Mouse (Mus musculus) liver, embryonic 14.5 days (tissue): Measurements from ENCODE around the gene Usb1. TPM values are rescaled to one million over a fixed set of nuclear protein-coding genes. Genes with fewer than 3 reads are reported as not detected.

Experiments used
- ATAC-seq: fragments of 200-750 bp; cut with Nextera tagmentation; 2 replicates; pipeline ENCODE4 v1.8.0; 2017; ENCODE audit warnings: moderate number of reproducible peaks, mild to moderate bottlenecking, moderate library complexity; ENCODE audit not compliant: insufficient read depth
- DNase-seq, 3 experiments: peaks; one replicate each; pipeline ENCODE4 v3.0.0-alpha.2; 2012 to 2013; ENCODE audit warnings: low read depth in 3 of 3, low spot score in 3 of 3
- H3K27ac ChIP-seq: fragments of 300-500 bp; sonication (generic); 2 replicates; pipeline ENCODE4 v1.5.1; 2014; ENCODE audit warnings: moderate library complexity, mild to moderate bottlenecking, control low read depth, inconsistent platforms
- H3K27me3 ChIP-seq: fragments of 300-500 bp; sonication (generic); 2 replicates; pipeline ENCODE4 v1.6.1; 2014; ENCODE audit warnings: mild to moderate bottlenecking, low read length, moderate library complexity; ENCODE audit not compliant: control insufficient read depth, insufficient read depth
- H3K36me3 ChIP-seq: fragments of 300-500 bp; sonication (generic); replicated peaks from 2 replicates; pipeline ENCODE4 v1.6.1; 2014; ENCODE audit warnings: low read depth; ENCODE audit not compliant: control insufficient read depth, insufficient read depth
- H3K4me1 ChIP-seq, 2 experiments: fragments of 200-500 bp in 1 of 2; fragments of 300-500 bp in 1 of 2; sonication (generic) in 1 of 2; replicated peaks; 2 replicates each; pipeline ENCODE4 v1.6.1; 2012 to 2014; ENCODE audit warnings: antibody characterized with exemption in 1 of 2, inconsistent platforms in 1 of 2, low read length in 1 of 2; ENCODE audit not compliant: control insufficient read depth in 2 of 2, insufficient read depth in 2 of 2
- H3K4me2 ChIP-seq: fragments of 300-500 bp; sonication (generic); 2 replicates; pipeline ENCODE4 v1.6.1; 2014; ENCODE audit warnings: low read depth, mild to moderate bottlenecking, control low read depth, moderate library complexity
- H3K4me3 ChIP-seq, 2 experiments: fragments of 200-500 bp in 1 of 2; fragments of 300-500 bp in 1 of 2; sonication (generic) in 1 of 2; 2 replicates each; pipeline ENCODE4 v1.5.1; 2012 to 2014; ENCODE audit warnings: low read depth in 2 of 2, low read length in 2 of 2, mild to moderate bottlenecking in 2 of 2, control low read depth in 1 of 2, inconsistent platforms in 1 of 2, moderate library complexity in 1 of 2; ENCODE audit not compliant: insufficient read depth in 1 of 2
- H3K9ac ChIP-seq: fragments of 300-500 bp; sonication (generic); replicated peaks from 2 replicates; pipeline ENCODE4 v1.6.1; 2014; ENCODE audit warnings: mild to moderate bottlenecking, control low read depth, moderate library complexity
- H3K9me3 ChIP-seq: fragments of 300-500 bp; sonication (generic); 2 replicates; pipeline ENCODE4 v1.6.1; 2016; ENCODE audit warnings: low read length, mixed read lengths; ENCODE audit not compliant: control insufficient read depth
- CTCF ChIP-seq: IDR thresholded peaks from 2 replicates; pipeline ENCODE4 v1.5.1; 2016; ENCODE audit warnings: antibody characterized with exemption, low read depth, control low read depth
- EP300 ChIP-seq: IDR thresholded peaks from 2 replicates; pipeline ENCODE4 v1.6.1; 2016; ENCODE audit warnings: antibody characterized with exemption, low read depth
- WGBS: fragments of 180-500 bp; shearing (Covaris S2); extraction: QIAGEN DNeasy Blood & Tissue Kit; methylation state at CpG from one replicate; pipeline ENCODE4 v1.1.7; 2014; ENCODE audit not compliant: insufficient replicate concordance; 5-methylcytosine and 5-hydroxymethylcytosine counted together
- polyA plus RNA-seq, 2 experiments: library from polyadenylated mRNA; depleted of rRNA in 1 of 2; stranded (reverse) in 1 of 2; unstranded in 1 of 2; fragments of >200 nt; fragmentation: Nextera tagmentation in 1 of 2; extraction: Ambion mirVana in 1 of 2; gene quantifications; 2 replicates each; pipeline versions ENCODE4 v1.2.1 to v1.2.3; 2012 to 2014

The Usb1 gene
- polyA plus RNA-seq, 2 experiments = 8.7 to 9.3 TPM

DNA sequence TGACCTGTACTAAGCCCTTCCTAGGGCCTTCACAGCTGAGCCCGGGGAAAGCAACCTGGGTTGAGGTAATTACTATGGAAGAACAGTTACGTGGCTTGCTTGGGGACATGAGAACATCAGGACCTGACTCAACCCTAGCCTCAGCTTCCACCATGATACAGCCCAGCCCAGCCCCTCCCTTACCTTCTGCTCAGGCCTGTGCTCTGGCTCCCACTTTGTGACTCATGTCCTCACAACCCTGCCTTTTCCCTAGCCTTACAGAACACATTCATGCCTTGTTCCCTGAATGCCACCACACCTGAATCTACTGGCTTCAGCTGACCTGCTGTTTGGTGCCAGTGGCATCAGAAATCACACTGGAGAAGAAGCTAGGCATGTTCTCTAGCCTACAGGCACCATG lies 16.3 kb downstream of the Usb1 start:
- WGBS = 56% methylated on average over 2 of the region's 2 CpGs
- Histone ChIP-seq H3K27ac (no peak overlapping the region), H3K4me3 (no peak overlapping the region), H3K4me1 (no peaks in the 10 kb centered on the region), H3K9me3 (no peaks in the 10 kb centered on the region), H3K36me3 (no peaks in the 10 kb centered on the region), H3K27me3 (peaks cover 26% of the 10 kb centered on the region), H3K9ac (no peak overlapping the region), H3K4me2 (no peak overlapping the region)
- no peak for DNase-seq
- TF ChIP-seq CTCF (no peak), EP300 (no peak)
- no peak for ATAC-seq

DNA sequence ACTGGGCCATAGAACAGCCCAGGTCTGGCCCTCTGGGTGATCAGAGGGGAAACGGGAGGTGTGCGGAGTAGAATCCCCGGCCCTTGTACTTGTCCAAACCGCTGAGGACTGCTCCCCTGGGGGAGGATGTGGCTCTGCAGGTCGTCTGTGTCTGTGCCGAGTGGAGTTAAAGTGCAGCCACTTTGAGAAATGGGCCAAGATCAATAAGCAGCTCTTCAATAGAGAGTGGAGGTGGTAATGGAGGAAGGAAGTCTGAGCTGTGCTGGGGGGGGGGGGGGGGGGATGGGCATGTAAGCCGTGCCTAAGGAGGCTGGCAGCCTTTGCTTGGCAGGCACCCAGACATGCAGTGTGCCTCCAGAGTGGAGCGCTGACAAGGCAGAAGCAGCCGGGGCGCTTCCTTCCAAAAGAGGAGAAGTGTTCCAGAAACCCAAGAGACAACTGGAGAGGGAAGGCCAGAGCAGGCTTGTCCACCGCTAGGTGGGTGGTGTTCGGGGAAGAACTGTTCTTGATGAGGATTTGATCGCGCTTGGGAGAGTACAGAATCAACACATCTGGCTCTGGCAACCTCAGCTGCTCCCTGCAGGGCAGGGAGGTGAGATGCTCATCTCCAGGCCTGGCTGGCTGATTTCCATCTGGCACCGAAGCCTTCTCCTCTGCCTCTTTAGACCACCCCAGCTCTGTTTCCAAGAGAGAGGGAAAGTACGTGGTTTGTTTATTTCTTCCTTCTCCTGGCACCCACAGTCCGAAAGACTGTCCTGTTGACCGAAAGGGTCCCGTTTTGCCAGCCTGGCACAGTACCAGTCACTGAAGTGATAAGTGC lies 16.9 kb downstream of the Usb1 start:
- no peak for DNase-seq
- ATAC-seq = no peak
- no peaks in the 10 kb centered on the region for H3K9me3 ChIP-seq
- H3K4me1 ChIP-seq = no peaks in the 10 kb centered on the region
- H3K27ac ChIP-seq = no peak overlapping the region
- H3K27me3 ChIP-seq = peaks cover 33% of the 10 kb centered on the region
- WGBS = 51% methylated on average over 19 of the region's 19 CpGs
- TF ChIP-seq EP300 = no peak
- TF ChIP-seq CTCF = no peak
- no peak overlapping the region for H3K4me3 ChIP-seq
- no peak overlapping the region for H3K9ac ChIP-seq
- no peaks in the 10 kb centered on the region for H3K36me3 ChIP-seq
- H3K4me2 ChIP-seq = no peak overlapping the region

DNA sequence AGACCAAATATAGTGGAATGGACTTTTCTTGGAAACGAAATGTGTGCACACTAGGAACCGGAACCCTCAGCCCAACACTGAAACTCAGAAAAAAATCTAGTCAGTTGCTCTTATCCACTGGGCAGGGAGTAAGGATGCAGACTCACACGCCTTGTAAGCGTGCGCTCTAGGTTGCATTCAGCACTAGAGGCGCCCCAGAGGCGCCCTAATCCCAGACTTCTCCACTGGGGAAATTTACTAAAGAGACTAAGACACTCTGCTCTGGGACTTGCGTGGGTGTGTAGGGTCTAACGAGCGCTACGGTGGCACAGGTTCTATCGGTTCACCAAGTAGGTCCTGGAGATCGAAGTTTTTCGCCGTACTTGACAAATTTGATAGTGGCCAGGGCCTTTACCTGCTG lies 19.4 kb downstream of the Usb1 start:
- H3K27ac ChIP-seq = no peak overlapping the region
- no peaks in the 10 kb centered on the region for H3K36me3 ChIP-seq
- H3K4me2 ChIP-seq = peak overlapping the region; percentile 58
- TF ChIP-seq CTCF (no peak), EP300 (no peak)
- no peaks in the 10 kb centered on the region for H3K4me1 ChIP-seq
- WGBS = 6% methylated on average over 15 of the region's 15 CpGs
- H3K27me3 ChIP-seq = peaks cover 38% of the 10 kb centered on the region
- H3K9me3 ChIP-seq = no peaks in the 10 kb centered on the region
- no peak overlapping the region for H3K9ac ChIP-seq
- no peak overlapping the region for H3K4me3 ChIP-seq
- ATAC-seq (no peak), DNase-seq (no peak)

DNA sequence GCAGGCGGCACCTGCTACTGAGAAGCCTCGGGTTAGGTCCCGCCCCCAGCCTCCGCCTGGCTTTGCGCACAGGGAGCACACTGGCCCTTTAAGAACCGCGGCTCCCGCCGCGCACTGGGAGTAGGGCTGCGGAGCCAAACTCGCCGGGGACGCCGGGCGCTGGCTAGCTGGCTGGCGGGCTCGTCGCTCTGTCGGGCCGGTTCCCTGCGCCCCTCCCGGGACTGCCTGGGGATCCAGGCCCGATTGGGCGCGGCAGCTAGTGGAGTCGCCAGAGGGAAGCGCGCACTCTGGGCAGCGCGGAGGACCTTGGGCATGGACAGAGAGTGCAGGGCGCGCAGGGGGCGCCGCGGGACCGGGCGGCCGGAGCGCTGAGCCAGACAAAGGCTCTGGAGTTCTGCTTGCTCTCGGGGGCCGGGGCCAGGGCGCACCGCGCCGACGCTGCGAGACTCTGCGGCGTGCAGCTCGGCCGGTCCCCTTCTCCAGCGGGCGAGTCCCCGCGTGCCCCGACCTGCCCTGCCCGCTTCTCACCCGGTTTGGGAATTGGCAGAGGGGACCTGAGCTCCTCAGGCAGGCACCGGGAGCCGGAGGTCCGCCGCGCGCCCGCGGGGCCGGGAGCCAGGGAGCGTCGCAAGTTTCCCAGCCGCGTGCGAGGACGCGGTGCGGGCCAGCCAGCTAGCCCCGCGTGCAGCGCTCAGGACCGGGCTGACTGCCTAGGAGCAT lies 20.2 kb downstream of the Usb1 start, which contains the start of gene Mmp15:
Gene Mmp15 (plus strand): TSS at position 118 of the 720 bp plus-strand sequence.
- Histone ChIP-seq H3K27ac (no peak within 1 kb of the TSS), H3K4me1 (no peaks in the 10 kb centered on the region), H3K4me2 (peak within 1 kb of the TSS; percentile 58), H3K9me3 (no peaks in the 10 kb centered on the region), H3K36me3 (no peaks in the 10 kb centered on the region), H3K9ac (no peak within 1 kb of the TSS), H3K4me3 (peak within 1 kb of the TSS; percentile 44 to 49), H3K27me3 (peaks cover 38% of the 10 kb centered on the region)
- DNase-seq (no peak), ATAC-seq (peak; percentile 44; the same call in 1 of the 2 replicates)
- WGBS = under 1% methylated on average over 76 of the region's 80 CpGs
- TF ChIP-seq CTCF = no peak
- TF ChIP-seq EP300 = no peak
